Mouse (Mus musculus) embryo, embryonic 11 days (tissue): ENCODE measurements around the gene Top2b.

Experiments
- DNase-seq: peaks from one replicate; pipeline ENCODE4 v3.0.0-alpha.2; 2015

The Top2b gene

GRCm38 (mm10) chr14:16427569-16427968, 62.6 kb downstream of the Top2b start:
- no peak for DNase-seq

GRCm38 (mm10) chr14:16431941-16432499, 67.0 kb downstream of the Top2b start:
- no peak for DNase-seq

DNA sequence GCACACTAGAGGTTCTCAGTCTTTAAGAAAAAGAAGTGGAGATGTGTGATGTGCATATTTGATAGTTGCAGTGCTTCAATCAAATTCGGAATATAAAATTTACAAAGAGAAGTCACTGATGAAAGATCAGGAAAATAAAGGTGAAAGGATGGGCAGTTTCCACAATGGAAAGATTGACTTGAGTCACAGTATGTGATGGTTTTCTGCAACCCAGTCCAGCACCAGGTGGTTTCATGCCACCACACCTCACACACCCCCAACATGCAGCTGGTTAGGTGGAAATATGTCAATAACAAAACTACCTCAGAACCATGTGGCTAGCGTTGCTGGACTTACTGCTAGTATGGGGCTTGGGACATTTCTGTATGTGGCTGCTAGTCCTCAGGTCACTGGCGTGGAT, 67.6 kb downstream of the Top2b start:
- DNase-seq: no peak

GRCm38 (mm10) chr14:16433206-16433605, 68.2 kb downstream of the Top2b start:
- no peak for DNase-seq

GRCm38 (mm10) chr14:16434396-16435171, 69.6 kb downstream of the Top2b start:
- DNase-seq: peak; percentile 68

GRCm38 (mm10) chr14:16437386-16437785, 72.4 kb downstream of the Top2b start:
- no peak for DNase-seq

DNA sequence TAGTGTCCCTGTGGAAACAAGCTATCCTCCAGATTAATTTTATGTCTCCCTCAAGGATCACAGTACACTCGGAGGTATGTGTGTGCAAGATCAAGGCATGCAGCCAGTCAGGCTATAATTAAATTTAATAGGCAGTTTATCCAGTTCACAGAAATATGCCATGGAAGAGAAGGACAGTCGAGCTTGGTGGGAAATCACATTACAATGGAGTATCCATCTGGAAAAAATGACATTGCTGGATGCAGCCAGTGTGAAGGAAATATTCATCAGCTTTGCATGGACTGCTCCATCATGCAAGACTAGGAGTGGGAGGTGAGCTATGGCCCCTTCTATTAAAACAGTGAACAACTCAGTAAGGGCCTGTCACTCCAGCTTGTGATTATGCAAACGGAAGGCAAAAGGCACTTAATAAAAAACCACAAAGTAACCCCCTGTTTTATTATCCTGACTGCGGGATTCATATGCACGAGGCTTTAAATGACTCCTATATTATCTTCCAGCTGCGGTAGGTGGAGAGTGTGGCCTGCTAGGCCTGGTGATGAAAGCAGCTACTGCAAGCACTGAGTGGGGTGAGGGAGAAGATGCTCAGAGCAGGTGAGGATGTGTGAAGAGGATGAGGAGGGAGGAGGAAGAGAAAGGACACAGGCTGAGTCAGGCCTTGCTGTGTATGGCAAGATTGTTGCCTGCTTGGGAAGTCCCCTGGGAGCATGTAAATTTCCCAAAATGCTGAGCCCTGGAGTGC, 74.6 kb downstream of the Top2b start:
- DNase-seq: no peak

GRCm38 (mm10) chr14:16444859-16445258, 79.9 kb downstream of the Top2b start:
- DNase-seq: no peak

DNA sequence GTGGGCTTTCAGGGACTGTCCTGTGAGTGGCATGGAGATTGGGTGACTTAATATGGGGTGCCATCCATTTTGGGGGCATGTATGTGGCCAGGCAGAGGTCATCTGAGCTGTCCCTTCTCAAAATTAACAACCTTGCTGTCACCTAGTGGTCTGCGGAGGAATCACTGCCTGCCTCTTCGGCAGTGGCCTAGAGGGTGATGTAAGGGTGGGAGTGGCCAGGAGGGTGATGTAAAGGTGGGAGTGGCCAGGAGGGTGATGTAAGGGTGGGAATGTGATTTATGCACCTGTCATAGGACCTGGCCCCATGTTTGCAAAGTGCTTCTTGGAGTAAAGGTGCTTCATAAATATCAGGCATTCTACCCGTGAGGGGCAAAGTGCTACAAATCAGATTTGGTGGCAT, 82.6 kb downstream of the Top2b start:
- peak; percentile 60 for DNase-seq

GRCm38 (mm10) chr14:16448269-16448987, 83.4 kb downstream of the Top2b start:
- peak; percentile 58 for DNase-seq

GRCm38 (mm10) chr14:16478606-16479323, 113.8 kb downstream of the Top2b start:
- no peak for DNase-seq

- DNase-seq: no peak
Observed at GRCm38 (mm10) chr14:16479521-16479920, 114.5 kb downstream of the Top2b start.

- DNase-seq: no peak
Observed at GRCm38 (mm10) chr14:16480621-16481020, 115.6 kb downstream of the Top2b start.

DNA sequence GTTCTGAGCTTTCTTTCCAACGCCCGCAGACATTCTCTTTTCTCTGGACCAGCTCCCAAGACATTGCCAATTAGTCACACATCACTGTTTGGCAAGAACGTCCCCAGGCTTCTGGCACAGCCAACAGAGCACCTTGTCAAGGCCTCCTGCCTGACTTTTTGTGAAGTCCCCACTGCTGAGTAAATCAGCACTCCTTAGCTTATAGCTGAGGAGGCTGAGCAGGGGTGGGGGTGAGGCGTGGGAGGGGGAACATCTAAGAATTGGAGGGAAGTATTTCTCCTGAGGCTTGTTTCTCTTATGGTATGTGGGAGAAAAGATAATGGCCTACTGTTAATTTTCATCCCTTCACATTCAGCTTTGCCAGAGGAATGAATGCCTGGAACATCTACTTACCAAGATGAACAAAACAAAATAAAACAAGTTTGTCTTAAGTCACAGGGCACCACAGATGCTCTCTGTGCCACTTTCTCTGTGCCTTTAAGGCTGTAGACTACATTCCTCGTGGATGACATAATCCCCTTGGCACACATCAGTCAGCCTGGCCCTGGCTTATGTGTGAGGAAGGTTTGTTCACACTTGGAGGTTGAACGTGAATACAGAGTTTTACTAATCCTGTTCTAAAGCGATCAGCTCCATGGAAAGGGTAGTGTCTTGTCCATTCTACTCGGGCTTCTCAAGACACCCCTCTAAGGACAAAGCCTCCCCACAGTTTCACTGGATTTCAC, 118.8 kb downstream of the Top2b start:
- DNase-seq: peak; percentile 12
